Mouse (Mus musculus): Measurements from ENCODE around the gene Cfh.
"Not testable (repeated sequence)": the region's sequence is repeated elsewhere in the genome, so short reads cannot be mapped to it uniquely, and the experiment has no call there.

Gene Cfh

DNA sequence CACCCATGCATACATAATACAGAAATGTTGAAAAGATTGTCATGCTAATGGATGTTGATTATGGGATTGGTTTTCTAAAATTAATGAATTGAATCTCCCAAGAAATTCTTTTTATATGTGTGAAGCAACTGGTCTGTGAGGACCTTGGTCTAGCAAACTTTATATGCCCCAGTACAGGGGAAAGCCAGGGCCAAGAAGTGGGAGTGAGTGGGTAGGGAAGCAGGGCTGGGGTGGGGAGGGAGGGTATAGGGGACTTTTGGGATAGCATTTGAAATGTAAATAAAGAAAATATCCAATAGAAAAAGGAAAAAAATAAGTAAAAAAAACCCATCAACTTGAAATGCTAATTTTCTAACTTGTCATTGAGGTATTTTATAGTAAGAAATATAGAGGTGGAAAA, at the start of gene Cfh:
Cfh (minus strand) TSS at position 101 of the 400 bp plus-strand sequence.
- DNase-seq (ENCODE audit: low read depth, low spot score), result not testable (repeated sequence)

DNA sequence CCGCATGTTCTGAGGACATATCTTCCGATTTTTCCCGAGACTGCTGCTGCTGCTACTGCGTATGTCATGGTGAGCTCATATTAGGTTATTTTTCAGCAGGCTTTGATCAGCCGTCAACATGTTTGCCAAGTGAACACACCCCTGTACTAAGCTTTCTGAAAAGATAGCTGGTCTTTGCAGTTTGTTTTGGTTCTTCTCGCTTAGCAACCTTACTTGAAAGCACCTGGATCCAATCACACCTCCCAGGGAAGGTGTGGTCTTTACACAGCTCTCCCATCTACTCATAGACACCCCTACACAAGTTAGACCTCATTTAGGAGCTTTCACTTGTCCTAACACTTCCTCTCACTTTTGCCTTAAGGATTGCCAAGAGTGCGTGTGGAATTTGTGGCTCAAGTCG, 43.1 kb upstream of the Cfh start:
- DNase-seq (ENCODE audit: low read depth, low spot score), result no peak

DNA sequence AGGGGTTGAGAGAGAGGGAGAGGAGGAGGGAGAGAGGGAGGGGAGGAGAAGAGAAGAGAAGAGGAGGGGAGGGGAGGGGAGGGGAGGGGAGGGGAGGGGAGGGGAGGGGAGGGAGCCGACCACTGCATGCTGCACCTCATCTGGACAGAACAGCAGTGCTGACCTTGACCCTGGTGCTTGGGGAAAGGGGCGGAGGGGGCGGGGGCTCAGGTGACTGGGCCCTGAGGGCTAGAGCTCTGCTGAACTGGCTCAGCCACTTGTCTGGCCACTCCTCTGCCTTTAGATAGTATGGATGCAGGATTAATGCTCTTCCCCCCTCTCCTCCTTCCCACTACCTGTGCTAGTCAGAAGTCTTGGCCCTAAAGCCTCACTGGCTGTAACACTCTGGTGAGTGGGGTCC, 41.7 kb upstream of the Cfh start:
- DNase-seq (ENCODE audit: low read depth, low spot score), result no peak

DNA sequence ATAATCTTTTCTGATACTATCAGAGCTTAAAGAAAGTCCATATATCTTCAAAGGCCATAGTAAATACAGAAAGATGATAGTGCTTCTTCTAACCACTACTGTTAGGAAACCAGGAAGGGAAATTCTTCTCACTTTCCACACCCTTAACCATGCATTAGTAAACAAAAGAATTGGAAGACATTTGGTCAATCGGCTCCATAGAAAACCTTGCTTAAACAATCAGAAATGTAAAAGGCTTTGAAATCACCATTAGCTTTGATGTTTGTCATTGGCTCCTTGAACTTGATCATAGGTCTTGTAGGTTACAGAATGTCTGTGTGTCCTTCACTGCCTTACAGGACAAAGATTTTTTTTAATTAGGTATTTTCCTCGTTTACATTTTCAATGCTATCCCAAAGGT, 21.8 kb upstream of the Cfh start:
- no peak for DNase-seq (ENCODE audit: low read depth, low spot score)

DNA sequence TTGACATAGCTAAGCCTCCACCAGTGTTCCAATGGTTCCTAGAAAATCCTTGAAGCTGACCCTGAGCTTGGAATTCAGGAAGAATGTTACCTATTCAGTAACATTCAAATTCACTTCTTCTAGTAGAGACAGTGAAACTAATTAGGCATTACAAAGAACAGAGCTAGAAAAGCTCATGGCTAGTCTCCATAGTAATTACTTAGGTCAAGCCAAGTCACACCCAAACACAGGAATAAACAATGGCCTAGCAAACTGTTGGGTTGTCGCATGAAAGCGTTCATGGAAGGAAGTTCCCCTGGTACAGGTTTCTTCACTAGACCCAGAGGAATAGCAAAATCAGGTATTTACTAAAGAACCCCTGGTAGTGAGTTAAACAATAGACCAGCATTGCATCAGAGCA, 4.9 kb upstream of the Cfh start:
- not testable (repeated sequence) for DNase-seq (ENCODE audit: low read depth, low spot score)

DNA sequence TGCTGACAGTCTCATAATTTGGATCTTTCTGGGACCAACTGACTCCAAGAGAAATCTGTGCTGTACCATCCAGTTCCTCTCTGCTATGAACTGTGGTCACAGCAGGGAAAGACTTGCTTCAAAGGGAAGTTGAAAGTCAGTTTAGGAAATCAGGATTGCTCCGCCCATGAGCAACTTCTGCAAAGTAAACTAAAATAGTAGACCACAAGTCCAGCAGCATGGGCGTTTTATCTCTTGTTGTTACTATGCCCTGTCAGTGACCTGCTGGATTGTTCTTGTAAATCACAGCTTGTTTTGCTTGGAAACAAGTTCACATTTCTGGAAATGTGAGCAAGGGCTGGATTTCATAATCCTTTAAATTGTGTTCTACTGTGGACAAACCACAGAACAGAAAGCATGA, 356 bp downstream of the Cfh start:
- no peak for DNase-seq (ENCODE audit: low read depth, low spot score)

DNA sequence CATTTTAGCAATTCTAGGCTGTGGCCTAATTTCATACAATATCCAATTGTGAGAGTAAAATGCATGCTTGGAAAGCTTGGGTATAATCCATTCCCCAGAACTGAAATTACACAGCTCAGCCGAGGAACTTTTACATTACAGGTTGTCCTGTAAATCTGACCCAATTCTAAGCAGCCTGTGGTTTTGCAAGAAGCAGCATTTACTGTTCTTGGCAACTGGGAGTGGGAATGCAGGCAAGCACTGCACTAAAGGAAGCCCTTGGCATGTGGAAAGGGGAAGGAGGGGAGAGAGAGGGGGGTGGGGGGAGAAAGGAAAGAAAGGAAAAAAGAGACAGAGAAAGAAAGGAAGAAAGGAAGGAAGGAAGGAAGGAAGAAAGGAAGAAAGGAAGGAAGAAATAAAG, 3.4 kb downstream of the Cfh start:
- DNase-seq (ENCODE audit: low read depth, low spot score), result no peak

DNA sequence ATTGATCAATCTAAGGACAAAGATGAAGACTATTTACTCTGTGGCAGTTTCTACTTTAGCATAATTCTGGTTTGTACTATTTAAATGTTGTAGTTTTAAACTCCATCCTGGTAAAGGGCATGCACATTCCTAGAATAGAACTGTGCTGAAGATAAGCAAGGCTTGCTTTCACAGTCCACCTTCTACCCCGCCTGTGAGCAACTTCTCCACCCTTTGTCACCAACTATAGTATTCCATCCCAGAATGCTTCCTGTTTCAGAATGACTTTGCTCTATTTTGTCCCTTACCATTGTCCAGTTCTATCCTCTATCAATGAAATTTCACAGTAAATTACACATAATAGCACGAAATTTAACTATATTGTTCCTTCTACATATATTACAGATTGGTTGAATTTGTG, 8.1 kb downstream of the Cfh start:
- no peak for DNase-seq (ENCODE audit: low read depth, low spot score)

DNA sequence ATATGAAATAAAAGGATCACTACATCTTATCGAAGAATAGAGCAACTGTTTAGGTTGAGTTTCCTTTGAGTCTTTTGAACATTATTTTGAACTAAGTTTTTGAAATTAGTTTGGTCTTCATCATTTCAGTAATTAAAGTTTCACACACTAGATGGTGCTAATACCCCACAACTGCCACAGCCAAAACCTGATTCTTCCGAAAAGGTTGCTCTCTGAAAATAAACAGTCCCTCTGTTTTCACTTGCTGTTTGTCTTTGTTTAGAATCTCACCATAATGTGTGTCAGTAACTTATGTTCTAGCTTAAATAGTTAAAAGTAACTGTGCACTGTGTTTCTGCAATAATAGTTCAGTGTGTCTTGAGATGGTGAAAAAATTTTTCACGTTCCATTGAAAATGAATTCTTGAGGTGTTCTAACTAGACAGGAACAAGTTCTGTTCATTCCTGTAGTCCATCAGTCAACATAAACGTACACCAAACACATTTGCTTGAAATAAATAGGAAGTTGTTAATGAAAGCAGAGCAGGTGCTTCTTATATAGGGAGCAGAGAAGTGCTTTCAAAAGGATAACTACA, 11.9 kb downstream of the Cfh start:
- DNase-seq (ENCODE audit: low read depth, low spot score), result no peak

DNA sequence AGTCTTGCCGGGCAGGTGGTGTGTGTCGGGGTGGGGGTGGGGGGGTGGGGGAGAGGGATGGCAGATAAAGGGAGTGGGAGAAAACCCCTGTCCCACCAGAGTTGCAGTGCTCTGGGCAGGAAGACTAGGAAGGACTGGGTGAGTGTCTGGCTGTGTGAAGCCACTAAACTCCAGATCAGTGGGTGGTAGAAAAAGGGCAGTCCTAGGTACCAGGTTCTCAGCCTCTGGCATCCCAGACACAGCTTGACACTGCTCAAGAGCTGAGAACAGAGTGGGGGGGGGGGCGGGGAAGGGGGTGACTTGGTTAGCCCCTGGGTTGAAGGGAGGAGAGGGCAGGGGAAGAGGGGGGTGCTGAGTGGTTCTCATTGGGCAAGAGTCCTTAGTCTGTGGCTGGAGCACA, 24.6 kb downstream of the Cfh start:
- no peak for DNase-seq (ENCODE audit: low read depth, low spot score)

DNA sequence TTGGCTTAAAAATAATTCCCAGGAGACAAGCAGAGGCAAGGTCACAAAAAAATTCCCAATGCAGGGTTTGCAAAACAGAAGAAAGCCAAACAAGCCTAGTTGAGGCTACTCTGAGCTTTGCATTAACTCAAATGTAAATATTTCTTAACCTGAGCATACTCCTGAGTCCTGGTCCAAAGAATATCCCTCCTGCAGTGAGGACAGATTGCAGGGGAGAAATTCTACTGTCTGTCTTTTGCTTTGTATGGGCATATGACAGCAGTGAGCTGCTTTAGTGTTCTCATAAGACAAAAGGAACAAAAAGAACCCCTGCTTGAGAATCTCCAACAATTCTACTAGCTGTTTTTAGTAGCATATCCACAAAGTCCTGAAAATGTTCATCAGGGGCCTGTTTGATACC, 114.1 kb downstream of the Cfh start:
- DNase-seq (ENCODE audit: low read depth, low spot score), result no peak

Data from forelimb bud, embryonic 11.5 days (tissue).